Mouse (Mus musculus): ENCODE measurements around the gene Shmt2.

- TF ChIP-seq CTCF (IDR thresholded peaks at IDR 0.05; ENCODE audit: low read depth) = no peak
- TF ChIP-seq EP300 (IDR thresholded peaks at IDR 0.05; ENCODE audit: low read depth) = no peak
These were observed 22.7 kb downstream of the Shmt2 start for GRCm38 (mm10) chr10:127499516-127499915.
